Mouse (Mus musculus) gastrocnemius, adult 18-20 months (tissue): ENCODE measurements at regions not wholly inside any gene's neighbourhood (a gene's known extent, or its start where the extent isn't known, plus 50 kb on each side); places are given as distances from the start of the nearest gene placed in this dataset.

Source experiments
- DNase-seq: peaks from one replicate; pipeline ENCODE4 v3.0.0; 2021; ENCODE audit warnings: low spot score

- DNase-seq, result no peak
Measured at GRCm38 (mm10) chr16:37459533-37459890, 74.8 kb upstream of the Stxbp5l start.

DNA sequence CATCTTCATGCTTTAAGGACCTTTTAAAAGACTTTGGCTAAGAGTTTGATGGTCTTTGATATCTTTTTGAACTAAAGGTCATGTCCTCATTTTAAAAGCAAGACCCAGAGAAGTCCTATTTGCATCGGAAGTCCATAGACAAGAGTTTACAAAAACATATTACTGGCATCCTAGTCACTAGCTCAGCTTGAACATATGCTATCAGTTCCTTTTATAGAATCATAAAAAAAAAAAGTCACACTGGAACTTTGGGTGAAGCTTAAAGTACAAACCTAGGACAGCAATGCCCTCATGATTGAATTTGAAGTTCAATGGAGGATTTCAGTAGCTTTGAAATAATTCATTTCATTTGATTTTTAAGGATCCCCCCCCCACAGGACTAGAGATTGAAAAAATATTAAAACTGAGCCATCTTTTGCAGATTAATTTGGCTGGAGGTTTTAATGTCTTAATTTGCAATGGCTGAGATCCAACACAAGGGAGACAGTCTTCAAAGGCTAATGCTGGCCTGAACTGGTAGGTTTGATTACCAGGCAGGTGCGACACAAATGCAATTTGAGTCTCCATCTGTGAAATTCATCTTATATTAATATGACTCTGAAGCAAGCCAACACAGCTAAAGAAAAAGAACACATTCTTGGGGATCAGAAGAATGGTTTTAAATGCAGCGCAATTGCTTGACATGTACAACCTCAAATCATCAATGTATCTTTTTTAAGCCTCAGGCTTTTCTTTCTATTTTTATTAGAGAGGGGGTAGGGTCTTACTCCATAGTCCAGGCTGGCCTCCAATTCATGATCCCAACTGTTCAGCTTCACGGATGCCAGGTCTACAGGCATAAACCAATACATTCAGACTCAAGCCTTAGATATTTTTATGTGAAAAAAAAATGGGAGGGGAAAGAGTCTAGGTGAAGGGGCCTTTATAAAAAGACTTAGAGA lies 74.1 kb upstream of the Stxbp5l start:
- no peak for DNase-seq

GRCm38 (mm10) chr16:37455971-37456370 lies 71.2 kb upstream of the Stxbp5l start:
- no peak for DNase-seq

- no peak for DNase-seq
Measured at GRCm38 (mm10) chr16:37449846-37450245, 65.1 kb upstream of the Stxbp5l start.

- DNase-seq, result no peak
Measured at GRCm38 (mm10) chr16:37445756-37446155, 61.0 kb upstream of the Stxbp5l start.

DNA sequence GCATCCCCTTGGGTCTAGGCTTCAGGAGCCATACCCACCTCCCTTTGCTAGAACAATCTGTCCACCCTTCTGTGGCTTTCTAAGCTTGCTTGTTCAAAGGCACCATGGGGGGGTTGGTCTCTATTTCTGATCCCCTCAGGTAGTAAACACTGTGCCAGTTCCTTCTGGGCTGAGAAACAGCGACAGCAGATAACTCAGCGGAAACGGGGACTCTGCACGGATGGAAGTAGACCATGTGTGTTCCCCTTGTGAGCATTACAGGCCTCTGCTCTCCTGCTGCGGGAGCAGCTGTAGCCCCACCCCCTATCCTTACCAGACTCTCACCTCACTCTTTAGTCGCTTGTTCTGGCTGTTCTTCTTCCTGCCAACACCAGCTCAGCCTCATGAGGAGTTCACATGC lies 58.2 kb upstream of the Stxbp5l start:
- no peak for DNase-seq

DNA sequence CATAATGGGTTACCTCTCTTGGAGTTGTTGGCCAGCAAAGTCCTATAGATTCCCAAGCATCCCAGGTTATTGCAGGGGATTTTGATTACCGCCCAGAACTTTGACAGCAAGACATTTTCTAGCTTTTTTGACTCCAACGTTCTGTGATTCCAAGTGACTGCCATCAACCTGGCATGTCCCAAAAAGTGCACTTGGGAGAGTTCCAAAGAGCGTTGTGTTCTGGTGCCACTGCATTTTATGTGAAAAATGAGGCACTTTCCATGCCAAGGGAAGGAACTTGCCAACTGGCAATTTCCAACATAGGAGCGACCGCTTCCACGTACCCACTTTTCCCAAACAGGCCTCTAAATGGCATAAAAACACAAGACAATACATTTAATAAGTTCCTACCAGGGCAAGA lies 57.7 kb upstream of the Stxbp5l start:
- DNase-seq, result no peak

DNA sequence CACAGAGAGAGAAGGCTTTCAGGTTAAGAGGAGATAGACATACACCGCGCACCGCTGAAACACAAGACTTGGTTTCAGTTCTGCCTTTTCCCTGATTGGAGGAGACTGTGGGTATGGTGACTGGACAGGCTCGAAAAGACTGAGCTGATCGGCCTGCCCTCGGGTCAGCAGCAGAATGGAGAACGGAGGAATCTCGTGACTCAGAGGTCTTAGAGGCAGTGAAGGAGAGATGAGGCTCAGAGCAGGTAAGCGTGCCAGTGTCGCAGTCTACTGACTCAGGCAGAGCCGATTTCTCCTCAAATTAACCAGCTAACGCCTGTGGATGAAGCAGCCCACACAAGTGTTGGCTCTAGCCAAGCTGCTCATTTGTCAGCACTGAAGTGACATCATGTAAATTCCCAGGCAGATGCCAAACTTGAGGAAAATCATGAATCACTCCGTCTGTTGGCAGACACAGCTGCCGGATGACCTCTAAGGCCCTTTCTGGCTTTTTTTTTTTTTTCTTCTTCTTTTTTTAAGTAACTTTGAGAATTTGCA lies 55.9 kb upstream of the Stxbp5l start:
- DNase-seq, result peak; percentile 19
